Mouse (Mus musculus) bone marrow, adult 2 months (tissue): ENCODE results near the gene Rpn1.

Experiments
- CTCF ChIP-seq: fragments of 200-500 bp; IDR thresholded peaks from 2 replicates; pipeline ENCODE4 v1.5.1; 2011; ENCODE audit warnings: low read length, control low read depth; ENCODE audit not compliant: control insufficient read depth, insufficient read depth
- POLR2A ChIP-seq: fragments of 200-500 bp; IDR thresholded peaks from 2 replicates; pipeline ENCODE4 v1.6.1; 2011; ENCODE audit warnings: low read depth, mild to moderate bottlenecking, control low read depth, low read length, borderline replicate concordance; ENCODE audit not compliant: control insufficient read depth

- TF ChIP-seq CTCF (no peak), POLR2A (no peak)
Measured at GRCm38 (mm10) chr6:88041221-88041620, 43.1 kb upstream of the Rpn1 start.
